Mouse (Mus musculus) kidney, adult 11 months (tissue): ENCODE measurements around the gene Stk11ip.

ENCODE experiments used
- DNase-seq: peaks from one replicate; pipeline ENCODE4 v3.0.0; 2022

Gene Stk11ip

DNA sequence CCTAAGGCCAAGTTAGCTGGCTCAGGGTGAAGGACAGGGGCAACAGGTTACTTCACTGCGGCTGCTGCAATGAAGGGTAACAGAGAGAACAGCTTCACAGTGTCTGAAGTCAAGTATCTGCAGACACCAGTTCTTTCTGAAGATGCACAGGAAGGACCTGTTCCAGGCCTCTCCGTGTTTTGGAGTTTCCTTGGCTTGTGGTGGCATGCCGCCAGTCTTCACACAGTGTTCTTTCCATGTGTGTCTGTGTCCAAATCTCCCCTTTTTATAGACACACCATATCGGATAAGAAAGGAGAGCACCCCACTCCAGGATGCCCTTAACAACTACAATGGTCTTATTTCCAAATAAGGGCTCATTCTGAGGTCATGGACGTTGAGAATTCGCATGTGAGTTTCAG, 23.0 kb downstream of the Stk11ip start:
- no peak for DNase-seq

DNA sequence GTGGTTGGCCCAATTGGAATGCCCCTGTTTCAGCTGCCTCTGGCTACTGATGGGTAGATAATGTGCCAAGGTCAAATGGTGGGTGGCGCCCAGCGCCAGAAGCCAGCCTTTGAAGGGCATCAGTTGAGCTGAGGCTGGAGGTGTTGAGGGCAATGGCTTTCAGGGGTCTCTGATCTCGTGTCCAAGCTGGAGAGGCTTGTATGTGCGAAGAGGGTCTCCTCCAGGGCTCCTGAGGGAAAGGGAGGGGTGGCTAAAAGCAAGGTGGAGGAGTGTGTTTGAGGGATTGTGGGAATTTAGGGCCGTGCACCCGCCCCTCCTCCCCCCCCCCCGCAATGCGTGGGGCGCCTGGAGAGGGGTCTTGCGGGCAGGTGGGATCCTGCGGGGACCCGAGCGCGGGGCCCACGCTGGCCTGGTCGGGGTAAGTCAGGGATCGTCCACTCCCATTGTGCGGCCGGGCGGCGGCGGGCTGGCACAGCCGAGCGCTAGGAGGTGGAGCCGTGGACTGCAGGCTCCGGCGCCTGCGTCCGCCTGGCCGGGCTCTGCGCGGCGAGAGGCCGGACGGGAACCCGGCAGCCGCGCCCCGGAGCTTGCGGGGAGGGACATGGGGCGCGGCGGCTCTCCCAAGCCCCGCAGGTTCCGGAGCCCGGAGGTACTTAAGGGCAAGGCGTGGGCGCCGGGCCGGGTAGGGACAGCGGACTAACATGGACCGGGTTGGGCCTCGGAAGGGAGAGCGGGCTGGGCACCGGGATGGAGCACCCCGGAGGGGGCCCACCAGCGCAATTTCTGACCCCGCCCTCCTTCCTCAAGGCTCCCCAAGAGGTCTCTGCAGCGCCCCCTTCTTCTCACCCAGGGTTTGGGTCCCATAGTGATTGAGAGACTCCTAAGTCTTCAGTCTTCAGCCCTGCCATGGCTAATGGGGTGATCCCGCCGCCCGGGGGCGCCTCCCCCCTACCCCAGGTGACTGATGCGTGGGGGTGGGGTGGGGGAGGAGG, 24.9 kb downstream of the Stk11ip start, which contains the start of gene Slc4a3:
Gene Slc4a3, plus strand, starts transcription at position 302 of the 992 bp plus-strand sequence.
- peak; percentile 54 for DNase-seq

DNA sequence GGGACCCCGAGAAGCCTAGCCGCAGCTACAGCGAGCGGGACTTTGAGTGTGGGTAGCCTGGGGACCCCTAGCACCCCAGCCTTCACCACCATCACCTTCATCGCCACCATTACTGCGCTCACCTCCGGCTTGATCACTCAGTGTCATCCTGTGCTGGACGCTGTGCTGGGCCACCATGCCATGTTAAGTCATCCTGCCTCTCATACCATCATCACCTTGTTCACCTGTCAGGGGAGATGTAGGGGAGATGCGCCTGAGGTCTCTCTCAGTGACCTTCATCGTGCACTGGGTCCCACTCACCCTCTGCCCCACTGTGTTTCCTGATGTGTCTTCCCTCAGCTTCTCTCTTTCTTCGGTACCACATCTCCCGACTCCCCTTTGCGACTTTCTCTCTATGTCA, 26.0 kb downstream of the Stk11ip start:
- no peak for DNase-seq

DNA sequence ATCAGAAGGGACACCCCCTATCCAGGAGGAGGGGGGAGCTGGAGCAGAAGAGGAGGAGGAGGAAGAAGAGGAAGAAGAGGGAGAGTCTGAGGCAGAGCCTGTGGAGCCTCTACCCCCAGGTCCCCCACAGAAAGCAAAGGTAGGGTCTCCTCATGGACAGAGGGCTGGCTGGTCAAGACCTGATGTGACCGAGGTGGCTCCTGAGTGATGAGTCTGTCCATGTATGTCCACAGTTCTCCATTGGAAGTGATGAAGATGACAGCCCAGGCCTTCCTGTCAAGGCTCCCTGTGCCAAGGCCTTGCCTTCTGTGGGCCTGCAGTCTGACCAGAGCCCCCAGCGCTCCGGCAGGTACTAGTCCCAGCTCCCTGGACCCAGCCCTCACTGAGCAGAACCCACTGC, 26.8 kb downstream of the Stk11ip start:
- DNase-seq = no peak

DNA sequence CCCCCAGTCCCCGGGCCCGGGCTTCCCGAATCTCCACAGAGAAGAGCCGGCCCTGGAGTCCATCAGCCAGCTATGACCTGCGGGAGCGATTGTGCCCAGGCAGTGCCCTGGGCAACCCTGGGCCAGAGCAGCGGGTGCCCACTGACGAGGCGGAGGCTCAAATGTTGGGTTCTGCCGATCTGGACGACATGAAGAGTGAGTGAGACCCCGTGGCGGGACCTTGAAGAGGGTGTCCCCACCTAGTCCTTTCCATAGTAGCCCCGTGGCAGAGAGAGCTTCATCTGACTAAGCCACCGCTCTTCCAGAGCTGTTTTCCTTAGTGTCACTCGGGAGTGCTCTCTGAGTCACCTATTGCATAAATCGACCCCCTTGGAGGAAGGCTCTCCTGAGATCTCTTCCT, 27.5 kb downstream of the Stk11ip start:
- no peak for DNase-seq

DNA sequence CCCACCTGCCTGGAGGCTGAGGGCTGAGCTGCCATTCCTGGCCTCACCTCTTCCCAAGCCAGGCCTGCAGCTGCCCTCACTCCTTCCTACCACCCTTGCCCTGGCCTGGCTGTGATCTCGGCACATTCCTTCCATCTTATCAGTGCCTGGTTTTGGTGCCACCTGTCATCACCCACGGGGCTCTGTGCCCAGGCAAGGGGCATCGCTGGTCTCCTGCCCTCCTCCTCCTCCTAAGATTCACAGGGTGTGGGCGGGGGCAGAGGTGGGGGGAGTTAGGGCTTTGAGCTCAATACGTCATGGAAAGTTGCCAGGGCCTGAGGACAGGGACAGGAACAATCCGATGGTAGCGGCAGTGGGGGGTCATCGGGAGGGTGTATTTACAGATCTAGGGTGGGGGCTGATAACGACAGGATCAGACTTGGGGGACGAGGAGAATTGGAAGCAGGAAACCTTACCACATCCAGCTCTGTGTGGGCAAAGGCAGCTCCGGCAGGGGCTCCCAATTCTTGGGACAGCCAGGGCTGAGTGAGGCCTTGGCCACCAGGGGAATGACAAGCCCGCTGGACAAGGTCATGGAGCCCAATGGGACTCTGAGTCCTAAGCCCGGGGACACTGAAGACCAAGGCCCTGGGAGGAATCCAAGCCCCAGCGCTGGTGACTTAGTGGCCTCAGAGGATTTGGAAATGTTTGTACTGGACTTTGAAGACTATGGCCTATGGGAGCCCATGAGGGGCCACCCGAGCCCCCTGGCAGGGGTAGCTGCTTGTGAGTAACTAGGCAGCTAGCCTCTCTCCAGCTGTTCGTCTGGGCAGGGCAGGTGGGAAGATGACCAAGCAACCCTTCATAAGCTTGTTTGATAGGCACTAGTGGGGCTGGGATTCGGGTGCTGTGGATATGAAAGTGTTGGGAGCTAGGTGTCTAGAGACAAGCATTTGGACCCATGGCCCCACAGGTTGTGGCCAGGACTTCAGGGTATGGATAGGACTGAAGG, 28.3 kb downstream of the Stk11ip start:
- DNase-seq = no peak

DNA sequence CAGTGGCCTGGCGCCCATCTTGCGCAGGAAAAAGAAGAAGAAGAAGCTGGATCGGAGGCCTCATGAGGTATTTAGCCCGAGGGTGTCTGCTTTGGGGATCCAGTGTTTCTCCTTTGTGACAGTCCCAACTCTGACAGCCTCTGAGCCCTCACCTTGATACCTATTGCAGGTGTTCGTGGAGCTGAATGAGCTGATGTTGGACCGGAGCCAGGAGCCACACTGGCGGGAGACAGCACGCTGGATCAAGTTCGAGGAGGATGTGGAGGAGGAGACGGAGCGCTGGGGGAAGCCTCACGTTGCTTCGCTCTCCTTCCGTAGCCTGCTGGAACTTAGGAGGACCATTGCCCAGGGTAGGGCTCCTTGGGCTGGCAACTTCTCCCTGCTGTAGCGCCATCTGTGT, 29.3 kb downstream of the Stk11ip start:
- no peak for DNase-seq

DNA sequence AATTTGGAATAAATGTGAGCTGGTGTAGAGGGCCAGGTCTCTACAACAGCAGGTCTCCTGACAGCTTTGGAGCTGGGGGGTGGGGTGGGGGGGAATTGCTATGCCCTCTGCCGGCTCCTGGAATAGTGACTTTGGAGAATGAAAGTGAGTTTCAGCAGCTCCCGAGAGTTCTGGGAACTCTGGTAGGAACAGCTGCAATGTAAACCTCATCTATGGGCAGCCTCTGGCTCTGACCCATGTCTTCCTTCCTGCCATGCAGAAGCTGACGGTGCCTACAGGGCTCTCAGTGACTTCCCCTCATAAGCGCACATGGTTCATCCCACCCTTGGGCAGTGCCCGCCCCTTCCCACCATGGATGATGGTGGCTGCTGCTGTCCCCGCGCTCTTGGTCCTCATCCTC, 34.4 kb downstream of the Stk11ip start:
- DNase-seq = no peak

DNA sequence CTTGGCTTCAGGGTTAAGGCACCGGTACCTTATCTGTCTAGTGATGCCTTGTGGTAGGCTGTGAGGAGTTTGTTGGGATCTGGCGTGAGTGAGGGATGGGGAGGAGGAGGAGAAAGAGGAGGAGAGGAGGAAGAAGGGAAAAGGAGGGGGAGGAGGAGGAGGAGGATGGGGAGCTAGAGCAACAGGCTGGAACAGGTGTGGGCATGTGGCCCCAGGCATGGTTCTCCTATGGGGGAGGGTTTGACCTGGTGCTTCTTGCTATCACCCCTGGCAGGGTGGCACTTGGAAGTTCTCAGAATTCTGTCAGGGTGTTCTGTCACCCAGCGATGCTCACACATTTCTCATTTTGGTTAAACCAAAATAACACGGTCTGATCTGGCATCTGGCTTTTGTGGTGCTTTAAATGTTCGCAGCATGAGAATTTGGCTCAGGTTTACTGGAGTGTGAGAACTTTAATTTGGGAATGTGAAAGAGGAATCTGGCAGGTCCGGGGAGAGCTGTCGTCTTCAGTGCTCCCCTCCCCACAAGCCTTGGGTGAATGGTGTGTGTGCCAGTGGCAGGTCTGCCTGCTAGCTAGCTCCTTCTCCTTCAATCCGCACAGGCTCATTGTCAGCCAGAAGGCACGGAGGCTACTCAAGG, 34.9 kb downstream of the Stk11ip start:
- no peak for DNase-seq

DNA sequence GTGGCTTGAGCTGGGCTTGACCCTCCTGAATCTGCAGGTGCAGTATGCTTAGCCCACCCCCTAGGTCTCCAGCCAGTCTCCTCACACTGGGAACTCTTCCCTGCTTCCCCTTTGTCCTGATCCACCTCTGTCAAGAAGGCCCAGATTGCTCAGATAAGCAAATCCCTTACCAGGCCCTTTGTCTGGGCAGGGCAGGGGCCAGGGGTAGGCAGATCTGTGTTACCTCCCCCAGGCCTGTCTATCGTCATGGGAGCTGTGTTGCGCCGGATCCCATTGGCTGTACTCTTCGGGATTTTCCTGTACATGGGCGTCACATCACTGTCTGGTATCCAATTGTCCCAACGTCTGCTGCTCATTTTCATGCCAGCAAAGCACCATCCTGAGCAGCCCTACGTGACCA, 35.7 kb downstream of the Stk11ip start:
- no peak for DNase-seq

DNA sequence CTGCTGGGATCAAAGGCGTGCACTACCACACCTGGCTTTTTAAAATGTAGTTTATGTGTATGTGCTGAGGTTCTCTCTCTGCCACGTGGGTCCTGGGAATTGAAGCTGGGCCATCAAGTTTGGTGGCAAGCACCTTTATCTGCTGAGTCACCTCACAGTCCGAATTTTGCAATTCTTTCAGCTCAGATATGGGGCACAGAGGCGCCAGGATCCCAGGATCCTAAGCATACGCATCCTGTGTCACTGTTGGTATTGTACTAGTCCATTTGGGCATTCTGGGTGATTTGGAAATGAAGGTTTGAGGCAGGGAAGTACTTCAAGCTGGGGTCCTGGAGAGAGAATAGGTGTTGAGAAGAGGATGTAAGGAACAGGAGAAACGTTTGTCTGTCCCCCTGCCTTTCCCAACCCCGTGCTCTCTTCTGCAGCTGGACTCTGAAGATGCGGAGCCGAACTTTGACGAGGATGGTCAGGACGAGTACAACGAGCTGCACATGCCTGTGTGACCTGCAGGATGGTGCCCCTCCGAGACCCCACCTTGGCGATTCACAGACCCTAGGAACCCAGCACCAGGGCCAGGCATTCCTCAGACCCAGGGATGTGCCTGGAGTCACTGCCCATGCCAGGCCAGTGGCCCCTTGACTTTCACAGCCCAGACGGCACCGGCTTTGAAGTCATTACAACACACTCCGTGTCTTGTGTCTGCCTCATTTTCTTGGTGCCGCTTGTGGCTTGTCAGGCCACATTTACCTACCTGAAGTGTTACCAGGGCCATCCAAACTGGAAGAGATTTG, 37.3 kb downstream of the Stk11ip start:
- no peak for DNase-seq

DNA sequence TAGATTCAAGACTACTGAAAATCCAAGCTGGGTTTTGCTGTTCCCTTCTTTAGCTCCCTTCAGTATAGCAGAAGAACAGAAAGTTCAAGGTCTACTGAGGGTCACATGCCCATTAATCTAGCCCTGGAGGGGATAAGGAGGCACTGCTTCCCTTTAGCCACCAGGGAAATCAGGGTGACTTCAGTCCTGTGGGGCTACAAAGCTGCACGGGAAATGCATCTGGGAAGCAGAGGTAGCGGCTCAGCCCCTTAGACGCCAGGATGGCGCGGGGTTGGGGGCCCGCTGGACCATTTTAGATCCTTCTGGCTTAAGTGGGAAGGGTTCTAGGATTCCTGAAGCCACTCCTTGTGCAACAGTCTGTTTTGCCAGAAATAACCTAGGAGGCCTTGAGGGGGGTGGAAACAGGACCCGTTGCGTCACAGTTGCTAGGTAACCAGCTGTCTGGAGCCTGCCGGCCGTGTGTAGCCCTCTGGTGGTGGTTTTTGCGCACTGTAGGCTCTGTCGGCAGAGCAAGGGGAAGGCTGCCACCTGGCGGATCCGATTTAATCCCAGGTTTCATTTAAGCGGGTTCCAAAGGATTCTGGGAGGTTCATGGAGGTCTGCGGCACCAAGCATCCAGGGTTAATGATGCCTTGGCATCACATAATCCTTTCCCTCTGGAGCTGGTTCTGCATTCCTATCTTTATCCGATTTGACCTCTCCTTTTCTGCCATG, 38.0 kb downstream of the Stk11ip start:
- DNase-seq = peak; percentile 90

DNA sequence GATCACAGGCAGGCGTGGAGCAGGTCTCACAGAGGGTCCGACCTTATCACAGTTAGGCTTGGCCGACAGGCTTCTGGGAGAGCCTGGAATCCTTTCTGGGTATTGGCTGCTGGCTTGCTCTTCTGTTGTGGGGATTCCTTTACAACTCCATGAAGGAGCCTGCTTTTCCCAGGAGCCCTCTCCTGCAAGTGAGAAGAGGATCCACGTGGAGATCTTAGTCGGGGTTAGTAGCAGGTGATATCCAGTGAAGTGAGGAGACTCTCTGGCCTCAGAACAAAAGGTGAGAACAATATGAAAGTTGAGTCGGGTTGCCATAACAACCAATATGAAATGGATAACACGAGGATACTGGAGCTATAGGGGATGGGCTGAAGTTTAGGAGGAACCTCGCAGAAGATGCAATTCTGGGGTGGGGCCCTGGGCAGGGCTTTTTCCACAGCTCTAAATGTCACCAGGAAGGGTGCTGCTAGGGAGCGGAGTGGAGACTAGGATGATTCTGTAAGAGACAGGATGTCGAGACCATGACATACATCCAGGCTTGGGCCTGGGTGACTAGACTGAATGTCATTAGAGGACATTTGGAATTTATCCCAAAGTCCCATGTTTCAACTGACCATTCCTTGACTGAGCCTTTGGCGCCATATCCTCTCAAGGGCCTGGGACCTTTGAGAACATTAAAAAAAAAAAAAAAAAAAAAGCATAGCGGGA, 39.0 kb downstream of the Stk11ip start:
- no peak for DNase-seq

DNA sequence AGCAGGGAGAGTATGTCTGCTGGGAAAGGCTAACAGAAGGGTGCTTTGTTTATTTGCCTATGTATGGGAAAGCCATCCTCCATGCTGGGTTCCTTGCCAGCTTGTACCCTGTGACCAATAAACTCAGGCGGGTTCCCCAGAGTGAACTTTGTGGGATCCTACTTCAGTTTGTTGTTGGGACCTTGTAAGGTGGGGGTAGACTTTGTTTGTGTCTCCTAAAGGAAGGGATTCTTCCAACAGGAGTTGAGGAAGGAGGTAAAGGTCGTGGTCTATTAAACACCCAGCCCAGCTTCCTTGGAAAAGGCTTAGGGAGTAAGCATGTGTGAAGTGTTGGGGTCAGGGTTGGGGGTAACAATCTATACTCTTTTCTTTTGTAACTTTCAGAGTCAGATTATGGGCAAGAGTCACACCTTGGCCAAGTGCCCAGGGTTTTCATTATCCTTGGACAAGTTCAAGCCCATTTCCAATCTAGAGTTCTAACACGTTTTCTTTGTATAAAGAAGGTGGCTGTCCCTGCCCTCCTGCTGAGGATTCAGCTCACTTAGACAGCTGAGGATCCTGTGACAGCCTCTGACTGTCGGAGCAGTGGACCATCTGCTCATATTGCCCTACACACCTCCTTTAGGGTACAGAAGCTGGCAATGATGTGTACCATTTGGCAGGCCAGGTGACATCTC, 40.0 kb downstream of the Stk11ip start:
- no peak for DNase-seq

DNA sequence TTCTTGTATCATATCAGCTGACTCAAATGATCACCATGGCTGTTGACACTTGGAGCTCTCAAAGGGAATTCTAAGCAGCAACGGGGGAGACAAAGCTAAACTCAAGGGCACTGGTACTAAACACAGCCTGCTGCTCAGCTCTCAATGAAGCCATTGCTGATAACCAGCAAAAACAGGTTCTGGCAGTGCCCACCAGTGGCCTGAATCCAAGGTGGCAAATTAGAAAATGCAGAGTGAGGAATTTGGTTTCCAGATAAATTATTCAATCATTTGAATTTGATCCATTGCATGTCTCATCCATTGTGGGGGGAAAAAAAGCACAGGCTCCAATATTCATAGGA, 40.5 kb downstream of the Stk11ip start:
- DNase-seq = no peak

DNA sequence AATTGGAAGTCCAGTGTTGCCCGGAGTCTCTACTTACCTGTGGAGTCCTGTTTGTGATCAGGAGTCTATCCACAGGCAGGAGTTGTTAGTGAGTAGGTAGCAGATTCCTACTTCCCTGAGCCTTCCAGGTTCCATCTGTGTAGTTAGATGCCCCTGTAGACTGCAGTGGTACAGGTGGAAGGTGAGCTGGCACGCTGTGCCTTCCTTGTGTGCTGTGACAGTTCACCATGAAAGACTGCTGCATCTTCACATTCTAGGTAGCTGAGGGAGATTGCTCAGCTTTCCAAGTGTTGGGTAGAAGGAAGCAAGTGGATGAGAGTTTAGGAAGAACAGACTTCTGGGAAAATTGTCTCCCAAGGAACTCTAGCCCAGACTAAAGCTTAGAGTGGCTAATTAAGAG, 42.8 kb downstream of the Stk11ip start:
- DNase-seq = no peak

DNA sequence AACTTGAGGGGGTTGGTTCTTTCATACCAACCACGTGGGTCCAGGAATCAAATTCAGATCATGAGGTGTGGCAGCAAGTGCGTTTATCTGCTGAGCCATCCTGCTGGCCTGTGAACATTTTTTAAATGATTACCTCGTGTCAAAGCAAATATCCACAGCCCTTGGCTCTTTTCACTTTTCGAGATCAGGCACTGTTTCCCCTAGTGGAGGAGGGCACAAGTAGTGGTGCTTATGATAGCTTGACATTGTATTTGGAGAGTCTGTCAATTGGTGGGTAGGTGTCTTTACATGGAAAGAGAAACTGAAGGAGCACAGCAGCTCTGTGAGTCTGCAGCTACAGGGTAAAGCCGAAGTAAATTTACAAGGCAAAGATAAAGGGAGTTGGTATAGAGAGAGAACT, 43.6 kb downstream of the Stk11ip start:
- no peak for DNase-seq

DNA sequence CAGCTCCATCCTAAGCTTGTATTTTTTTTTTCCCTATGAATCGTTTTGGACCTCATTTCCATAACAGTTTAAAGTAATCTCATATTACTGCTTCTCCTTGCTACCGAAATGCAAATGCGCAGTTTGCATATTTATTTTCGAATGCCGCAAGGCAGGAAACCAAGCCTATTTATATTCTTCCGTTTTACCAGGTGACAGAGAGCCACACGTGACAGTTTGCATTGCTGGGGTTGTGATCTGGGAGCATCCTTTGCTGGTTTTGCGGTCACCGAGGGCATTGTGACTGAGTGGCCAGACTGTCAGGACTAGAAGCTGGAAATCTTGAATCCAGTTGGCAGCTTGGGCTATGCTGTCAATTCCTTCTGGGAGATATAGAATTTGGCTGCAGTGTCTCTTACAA, 44.3 kb downstream of the Stk11ip start:
- no peak for DNase-seq

DNA sequence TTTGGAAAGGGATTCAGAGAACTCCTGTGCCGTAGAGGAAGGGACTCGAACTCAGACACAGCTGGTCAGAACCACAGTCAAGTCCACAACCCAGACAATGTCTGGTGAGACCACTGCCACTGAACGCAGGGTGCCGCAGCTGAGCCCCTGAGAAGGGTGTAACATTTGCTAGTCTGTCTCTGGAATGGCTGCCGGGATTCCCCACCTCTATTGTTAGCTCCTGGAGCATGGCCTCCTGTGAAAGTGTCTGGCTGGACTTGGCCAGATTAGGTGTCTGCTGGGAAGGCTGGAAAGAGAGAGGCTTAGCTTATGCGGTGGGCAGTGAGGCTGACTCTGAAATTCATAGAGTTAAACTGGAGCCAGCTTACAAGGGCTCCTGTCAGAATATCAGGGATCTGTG, 49.1 kb downstream of the Stk11ip start:
- DNase-seq = no peak

DNA sequence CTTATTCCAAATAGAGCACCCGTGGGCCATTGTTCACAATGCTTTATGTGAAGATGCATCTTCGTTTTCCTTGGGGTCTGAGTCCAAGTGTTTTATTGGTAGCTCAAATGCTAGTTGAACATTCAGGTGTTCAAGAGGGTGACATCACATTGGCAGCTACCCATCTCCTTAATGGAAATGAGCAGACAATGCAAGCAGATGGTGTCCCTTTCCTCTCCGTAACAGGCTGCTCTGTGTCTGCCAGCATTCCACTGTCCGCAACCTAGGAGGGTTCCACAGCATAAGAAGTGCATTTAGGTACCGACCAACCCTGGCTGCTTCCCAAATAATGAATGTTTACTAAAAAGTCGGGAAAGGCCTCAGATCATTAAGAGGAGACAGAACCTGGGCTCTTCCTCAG, 51.4 kb downstream of the Stk11ip start:
- no peak for DNase-seq
